Mouse (Mus musculus): ENCODE results near the gene Mvk.

GRCm38 (mm10) chr5:114444368-114444692, 261 bp downstream of the Mvk start:
- TF ChIP-seq CTCF (IDR thresholded peaks at IDR 0.05; ENCODE audit: insufficient read depth, low read depth, low read length) (no peak), POLR2A (IDR thresholded peaks at IDR 0.05; ENCODE audit: insufficient read depth, low read depth, low read length) (no peak)

Data from olfactory bulb, adult 2 months (tissue).